Mouse (Mus musculus) MEL (cell line): ENCODE data around the gene Zgpat. TPM values are rescaled to one million over a fixed set of nuclear protein-coding genes. Genes with fewer than 3 reads are reported as not detected.

Experiments
- DNase-seq: peaks from one replicate; pipeline ENCODE4 v3.0.0; 2011; ENCODE audit warnings: low read depth, low spot score
- H3K27ac ChIP-seq: 2 replicates; pipeline ENCODE4 v1.5.1; 2012; ENCODE audit warnings: low read depth, mild to moderate bottlenecking, control low read depth, low read length, moderate library complexity; ENCODE audit not compliant: control insufficient read depth
- H3K27me3 ChIP-seq, 2 experiments: fragments of 150-350 bp in 1 of 2; sonication (generic) in 1 of 2; 2 replicates each; pipeline ENCODE4 v1.6.1; 2012; ENCODE audit warnings: low read length in 2 of 2, mild to moderate bottlenecking in 2 of 2, improper control_type of control experiment in 1 of 2, moderate library complexity in 1 of 2; ENCODE audit not compliant: insufficient read depth in 2 of 2, control insufficient read depth in 1 of 2
- H3K36me3 ChIP-seq, 2 experiments: 2 replicates each; pipeline ENCODE4 v1.6.1; 2012 to 2014; ENCODE audit warnings: low read length in 2 of 2, improper control_type of control experiment in 1 of 2, inconsistent platforms in 1 of 2, mild to moderate bottlenecking in 1 of 2; ENCODE audit not compliant: insufficient read depth in 2 of 2, control insufficient read depth in 1 of 2
- H3K4me1 ChIP-seq, 2 experiments: fragments of 150-350 bp in 1 of 2; sonication (generic) in 1 of 2; 2 replicates each; pipeline ENCODE4 v1.6.1; 2012; ENCODE audit warnings: low read length in 2 of 2, improper control_type of control experiment in 1 of 2, mild to moderate bottlenecking in 1 of 2; ENCODE audit not compliant: insufficient read depth in 2 of 2, control insufficient read depth in 1 of 2
- H3K4me3 ChIP-seq, 2 experiments: fragments of 150-350 bp in 1 of 2; sonication (generic) in 1 of 2; 2 replicates each; pipeline ENCODE4 v1.5.1; 2012; ENCODE audit warnings: low read depth in 2 of 2, low read length in 2 of 2, mild to moderate bottlenecking in 2 of 2, moderate library complexity in 2 of 2, control low read depth in 1 of 2, improper control_type of control experiment in 1 of 2; ENCODE audit not compliant: control insufficient read depth in 1 of 2, insufficient read depth in 1 of 2
- H3K79me2 ChIP-seq: 2 replicates; pipeline ENCODE4 v1.6.1; 2012; ENCODE audit warnings: mild to moderate bottlenecking, low read length, moderate library complexity; ENCODE audit not compliant: control insufficient read depth, poor library complexity, insufficient read depth
- H3K9ac ChIP-seq: 2 replicates; pipeline ENCODE4 v1.6.1; 2012; ENCODE audit warnings: low read depth, mild to moderate bottlenecking, control low read depth, low read length, moderate library complexity; ENCODE audit not compliant: control insufficient read depth, poor library complexity, severe bottlenecking
- H3K9me3 ChIP-seq: fragments of 150-350 bp; sonication (generic); replicated peaks from 2 replicates; pipeline ENCODE4 v1.6.1; 2012; ENCODE audit warnings: mild to moderate bottlenecking, low read length, improper control_type of control experiment, moderate library complexity; ENCODE audit not compliant: insufficient read depth
- CHD1 ChIP-seq: IDR thresholded peaks from 2 replicates; pipeline ENCODE4 v1.6.1; 2012; ENCODE audit warnings: low read depth, mild to moderate bottlenecking, inconsistent platforms, low read length, improper control_type of control experiment
- CTCF ChIP-seq, 3 experiments: IDR thresholded peaks in 2 of 3; conservative IDR thresholded peaks in 1 of 3; 2 replicates each; pipeline ENCODE4 v1.5.1; 2011 to 2012; ENCODE audit warnings: low read length in 3 of 3, low read depth in 2 of 3, mild to moderate bottlenecking in 2 of 3, improper control_type of control experiment in 1 of 3, inconsistent platforms in 1 of 3, mixed read lengths in 1 of 3, moderate library complexity in 1 of 3; ENCODE audit not compliant: control insufficient read depth in 1 of 3, insufficient read depth in 1 of 3, poor library complexity in 1 of 3, severe bottlenecking in 1 of 3
- E2F4 ChIP-seq: IDR thresholded peaks from 2 replicates; pipeline ENCODE4 v1.6.1; 2011; ENCODE audit warnings: low read depth, low read length, improper control_type of control experiment, borderline replicate concordance
- ETS1 ChIP-seq: IDR thresholded peaks from 2 replicates; pipeline ENCODE4 v1.6.1; 2012; ENCODE audit warnings: low read depth, mild to moderate bottlenecking, inconsistent platforms, low read length, improper control_type of control experiment, moderate library complexity
- GABPA ChIP-seq: IDR thresholded peaks from 2 replicates; pipeline ENCODE4 v1.6.1; 2012; ENCODE audit warnings: low read depth, mild to moderate bottlenecking, inconsistent platforms, low read length, improper control_type of control experiment, moderate library complexity
- JUND ChIP-seq: IDR thresholded peaks from 2 replicates; pipeline ENCODE4 v1.6.1; 2011; ENCODE audit warnings: low read depth, mild to moderate bottlenecking, improper control_type of control experiment, low read length
- KAT2A ChIP-seq: conservative IDR thresholded peaks from 2 replicates; pipeline ENCODE4 v1.6.1; 2012; ENCODE audit warnings: low read depth, low read length, improper control_type of control experiment, inconsistent platforms
- MAFK ChIP-seq: IDR thresholded peaks from 2 replicates; pipeline ENCODE4 v1.6.1; 2011; ENCODE audit warnings: low read depth, mild to moderate bottlenecking, low read length, improper control_type of control experiment, borderline replicate concordance
- MAX ChIP-seq: IDR thresholded peaks from 2 replicates; pipeline ENCODE4 v1.6.1; 2011; ENCODE audit warnings: low read length, improper control_type of control experiment
- MAZ ChIP-seq: IDR thresholded peaks from 2 replicates; pipeline ENCODE4 v1.6.1; 2012; ENCODE audit warnings: low read depth, mild to moderate bottlenecking, inconsistent platforms, low read length, improper control_type of control experiment
- MEF2A ChIP-seq: IDR thresholded peaks from 2 replicates; pipeline ENCODE4 v1.6.1; 2014; ENCODE audit warnings: low read depth, mild to moderate bottlenecking, inconsistent platforms, low read length, improper control_type of control experiment; ENCODE audit not compliant: poor library complexity, insufficient replicate concordance, severe bottlenecking; ENCODE audit errors: extremely low read depth
- MYB ChIP-seq: IDR thresholded peaks from 2 replicates; pipeline ENCODE4 v1.6.1; 2011; ENCODE audit warnings: mild to moderate bottlenecking, low read depth, low read length, improper control_type of control experiment
- MYC ChIP-seq: IDR thresholded peaks from 2 replicates; pipeline ENCODE4 v1.6.1; 2011; ENCODE audit warnings: low read depth, mild to moderate bottlenecking, low read length, improper control_type of control experiment, moderate library complexity
- NELFE ChIP-seq: IDR thresholded peaks from 2 replicates; pipeline ENCODE4 v1.6.1; 2011; ENCODE audit warnings: low read depth, low read length, improper control_type of control experiment
- NRF1 ChIP-seq: IDR thresholded peaks from 2 replicates; pipeline ENCODE4 v1.6.1; 2014; ENCODE audit warnings: low read depth, mild to moderate bottlenecking, inconsistent platforms, low read length, improper control_type of control experiment, moderate library complexity; ENCODE audit not compliant: poor library complexity, insufficient read depth, severe bottlenecking
- POLR2A ChIP-seq, 2 experiments: IDR thresholded peaks; 2 replicates each; pipeline ENCODE4 v1.6.1; 2011 to 2012; ENCODE audit warnings: low read length in 2 of 2, mild to moderate bottlenecking in 2 of 2, control low read depth in 1 of 2, improper control_type of control experiment in 1 of 2, low read depth in 1 of 2, moderate library complexity in 1 of 2; ENCODE audit not compliant: control insufficient read depth in 1 of 2, insufficient read depth in 1 of 2, poor library complexity in 1 of 2
- RAD21 ChIP-seq: IDR thresholded peaks from 2 replicates; pipeline ENCODE4 v1.6.1; 2011; ENCODE audit warnings: mild to moderate bottlenecking, low read depth, low read length, improper control_type of control experiment
- RCOR1 ChIP-seq: IDR thresholded peaks from 2 replicates; pipeline ENCODE4 v1.6.1; 2012; ENCODE audit warnings: low read depth, mild to moderate bottlenecking, inconsistent platforms, low read length, improper control_type of control experiment
- SIN3A ChIP-seq: IDR thresholded peaks from 2 replicates; pipeline ENCODE4 v1.6.1; 2012; ENCODE audit warnings: low read length, improper control_type of control experiment, inconsistent platforms
- TBP ChIP-seq: IDR thresholded peaks from 2 replicates; pipeline ENCODE4 v1.8.0; 2011; ENCODE audit warnings: low read depth, low read length, improper control_type of control experiment
- USF1 ChIP-seq: IDR thresholded peaks from 2 replicates; pipeline ENCODE4 v1.6.1; 2014; ENCODE audit warnings: low read depth, mild to moderate bottlenecking, inconsistent platforms, low read length, improper control_type of control experiment, moderate library complexity
- ZC3H11A ChIP-seq: IDR thresholded peaks from 2 replicates; pipeline ENCODE4 v1.6.1; 2012; ENCODE audit warnings: low read depth, mild to moderate bottlenecking, inconsistent platforms, low read length, improper control_type of control experiment
- ZMIZ1 ChIP-seq: IDR thresholded peaks from 2 replicates; pipeline ENCODE4 v1.6.1; 2012; ENCODE audit warnings: low read depth, mild to moderate bottlenecking, inconsistent platforms, low read length, improper control_type of control experiment, moderate library complexity
- polyA plus RNA-seq, 2 experiments: library from polyadenylated mRNA; stranded (reverse) in 1 of 2; unstranded in 1 of 2; fragments of >175 nt in 1 of 2; fragments of >200 nt in 1 of 2; gene quantifications; 2 replicates each; pipeline versions ENCODE4 v1.2.1 to v1.2.4; 2012; ENCODE audit warnings: low replicate concordance in 2 of 2, low read depth in 1 of 2; ENCODE audit not compliant: insufficient read length in 2 of 2, insufficient read depth in 1 of 2, missing spikeins in 1 of 2
- total RNA-seq: library from RNA; depleted of rRNA; stranded (reverse); fragments of 300-350 nt; gene quantifications from 2 replicates; pipeline ENCODE4 v1.2.3, GENCODE M21; 2012

Gene Zgpat
- total and polyA plus RNA-seq, 3 experiments = 28.0 to 30.7 TPM; not detected in 1

DNA sequence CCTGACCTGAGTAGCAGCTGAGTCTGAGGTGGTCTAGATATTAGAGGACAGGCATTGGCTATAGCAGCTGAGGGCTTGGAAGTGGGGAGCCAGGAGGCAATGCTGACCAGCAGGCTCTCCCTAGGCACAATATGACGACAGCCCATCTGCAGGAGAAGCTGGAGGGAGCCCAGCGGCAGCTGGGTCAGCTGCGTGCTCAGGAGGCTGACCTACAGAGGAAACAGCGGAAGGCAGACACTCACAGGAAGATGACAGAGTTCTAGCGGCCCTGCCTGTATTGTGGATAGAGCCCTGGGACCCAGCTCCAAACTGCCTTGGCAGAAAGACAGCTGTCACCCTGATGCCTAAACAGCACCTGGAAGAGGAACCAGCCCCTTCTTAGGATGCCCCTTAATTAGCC is 15.5 kb downstream of the Zgpat start:
- TF ChIP-seq RAD21 = no peak
- TF ChIP-seq SIN3A = no peak
- no peak for TF ChIP-seq JUND
- no peak for TF ChIP-seq MEF2A
- TF ChIP-seq ZC3H11A = no peak
- TF ChIP-seq RCOR1 = no peak
- no peak for TF ChIP-seq CTCF (IDR thresholded peaks at IDR 0.05 in 2 of 3, conservative IDR thresholded peaks at IDR 0.05 in 1 of 3; ENCODE audit: control insufficient read depth in 1 of 3, insufficient read depth in 1 of 3, low read depth in 2 of 3, low read length in 3 of 3, poor library complexity in 1 of 3, severe bottlenecking in 1 of 3)
- TF ChIP-seq ZMIZ1 = no peak
- TF ChIP-seq ETS1 = no peak
- TF ChIP-seq MYC = no peak
- TF ChIP-seq MYB = no peak
- no peak for TF ChIP-seq MAZ
- no peak overlapping the region for H3K9ac ChIP-seq
- H3K36me3 ChIP-seq = peaks cover 2 to 9% of the 10 kb centered on the region in 2 experiments; a peak in 3 of 4 replicates

DNA sequence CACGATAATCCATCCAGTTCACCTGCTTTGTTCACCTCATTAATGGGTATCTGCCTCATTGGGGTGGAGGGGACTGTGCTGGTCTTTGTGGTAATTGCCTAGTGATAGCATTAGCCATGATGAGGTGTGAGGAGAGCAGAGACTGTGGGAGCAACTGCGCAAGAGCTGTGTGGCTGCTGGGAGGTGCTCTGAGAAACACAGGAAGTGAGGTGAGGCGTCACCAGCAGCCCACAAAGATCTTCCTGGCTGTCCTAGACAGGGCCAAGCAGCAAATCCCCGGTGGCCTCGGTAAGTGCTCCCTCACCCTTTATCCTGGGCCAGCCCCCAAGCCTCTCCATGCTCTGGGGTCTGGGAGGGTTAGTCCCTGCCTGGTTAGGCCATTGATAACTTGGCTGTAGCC is 16.4 kb downstream of the Zgpat start:
- Histone ChIP-seq H3K4me3 (no peak overlapping the region), H3K79me2 (peaks cover 6% of the 10 kb centered on the region), H3K27ac (no peak overlapping the region), H3K9me3 (no peaks in the 10 kb centered on the region), H3K4me1 (no peaks in the 10 kb centered on the region)
- TF ChIP-seq NELFE (no peak), ZC3H11A (no peak), TBP (no peak), RCOR1 (no peak), NRF1 (no peak), E2F4 (no peak), MAFK (no peak), MAZ (no peak), KAT2A (no peak), ETS1 (no peak), MAX (no peak), POLR2A (IDR thresholded peaks at IDR 0.05; ENCODE audit: control insufficient read depth in 1 of 2, insufficient read depth in 1 of 2, low read depth in 1 of 2, low read length in 2 of 2, poor library complexity in 1 of 2) (no peak), USF1 (no peak), CHD1 (no peak), GABPA (no peak), CTCF (IDR thresholded peaks at IDR 0.05 in 2 of 3, conservative IDR thresholded peaks at IDR 0.05 in 1 of 3; ENCODE audit: control insufficient read depth in 1 of 3, insufficient read depth in 1 of 3, low read depth in 2 of 3, low read length in 3 of 3, poor library complexity in 1 of 3, severe bottlenecking in 1 of 3) (no peak)
- TF ChIP-seq, all 39 proteins: peak for 0
- Histone ChIP-seq H3K27me3 (no peaks in the 10 kb centered on the region), H3K36me3 (peaks cover 2 to 9% of the 10 kb centered on the region in 2 experiments; a peak in 3 of 4 replicates), H3K9ac (no peak overlapping the region)
- DNase-seq = no peak

More for the DNA sequence above, 15.5 kb downstream of the Zgpat start:
- no peak for DNase-seq
- H3K4me3 ChIP-seq = no peak overlapping the region
- H3K79me2 ChIP-seq = peaks cover 9% of the 10 kb centered on the region
- no peaks in the 10 kb centered on the region for H3K27me3 ChIP-seq
- H3K4me1 ChIP-seq = no peaks in the 10 kb centered on the region
- no peak overlapping the region for H3K27ac ChIP-seq
- H3K9me3 ChIP-seq = no peaks in the 10 kb centered on the region
